Mouse (Mus musculus) midbrain, embryonic 16.5 days (tissue): ENCODE measurements around the gene Sh3pxd2a. TPM values are rescaled to one million over a fixed set of nuclear protein-coding genes. Genes with fewer than 3 reads are reported as not detected.

ENCODE experiments used
- ATAC-seq: fragments of 200-750 bp; cut with Nextera tagmentation; 2 replicates; pipeline ENCODE4 v1.8.0; 2017; ENCODE audit warnings: moderate TSS enrichment
- H3K27ac ChIP-seq: fragments of 300-500 bp; sonication (generic); 2 replicates; pipeline ENCODE4 v1.5.1; 2014; ENCODE audit warnings: mild to moderate bottlenecking, low read length, mixed read lengths
- H3K27me3 ChIP-seq: fragments of 300-500 bp; sonication (generic); 2 replicates; pipeline ENCODE4 v1.6.1; 2014; ENCODE audit warnings: low read depth, low read length, mixed read lengths; ENCODE audit not compliant: control insufficient read depth, insufficient read depth
- H3K36me3 ChIP-seq: fragments of 300-500 bp; sonication (generic); 2 replicates; pipeline ENCODE4 v1.6.1; 2014; ENCODE audit warnings: mild to moderate bottlenecking, low read length, moderate library complexity, mixed read lengths; ENCODE audit not compliant: control insufficient read depth, insufficient read depth
- H3K4me1 ChIP-seq: fragments of 300-500 bp; sonication (generic); 2 replicates; pipeline ENCODE4 v1.6.1; 2014; ENCODE audit warnings: mild to moderate bottlenecking, low read length, mixed read lengths; ENCODE audit not compliant: control insufficient read depth, insufficient read depth
- H3K4me2 ChIP-seq: fragments of 300-500 bp; sonication (generic); 2 replicates; pipeline ENCODE4 v1.6.1; 2014; ENCODE audit warnings: mild to moderate bottlenecking, low read length, mixed read lengths
- H3K4me3 ChIP-seq: fragments of 300-500 bp; sonication (generic); 2 replicates; pipeline ENCODE4 v1.5.1; 2014; ENCODE audit warnings: low read depth, mild to moderate bottlenecking, low read length, moderate library complexity, mixed read lengths
- H3K9ac ChIP-seq: fragments of 300-500 bp; sonication (generic); 2 replicates; pipeline ENCODE4 v1.6.1; 2014; ENCODE audit warnings: low read depth, low read length, mixed read lengths
- H3K9me3 ChIP-seq: fragments of 300-500 bp; sonication (generic); replicated peaks from 2 replicates; pipeline ENCODE4 v1.6.1; 2014; ENCODE audit warnings: mild to moderate bottlenecking, low read length, mixed read lengths; ENCODE audit not compliant: control insufficient read depth, poor library complexity, severe bottlenecking
- WGBS: fragments of 180-500 bp; shearing (Covaris S2); extraction: QIAGEN DNeasy Blood & Tissue Kit; methylation state at CpG from one replicate; pipeline ENCODE4 v1.1.7; 2014; 5-methylcytosine and 5-hydroxymethylcytosine counted together
- polyA plus RNA-seq: library from polyadenylated mRNA; unstranded; fragments of >200 nt; fragmentation: Nextera tagmentation; extraction: Ambion mirVana; gene quantifications from 2 replicates; pipeline ENCODE4 v1.2.1, GENCODE M21; 2015

Sh3pxd2a gene
- polyA plus RNA-seq, 1 experiment from 2014 or later: 1.5 TPM

GRCm38 (mm10) chr19:47240076-47240475, 224.1 kb downstream of the Sh3pxd2a start:
- H3K27ac ChIP-seq: no peak overlapping the region
- WGBS: 42% methylated on average over 12 of the region's 12 CpGs
- ATAC-seq: no peak

GRCm38 (mm10) chr19:47233087-47233486, 231.1 kb downstream of the Sh3pxd2a start:
- Histone ChIP-seq H3K4me2 (no peak overlapping the region), H3K27me3 (no peaks in the 10 kb centered on the region), H3K36me3 (no peaks in the 10 kb centered on the region), H3K9ac (no peak overlapping the region), H3K4me1 (peaks cover 12% of the 10 kb centered on the region), H3K9me3 (no peaks in the 10 kb centered on the region), H3K4me3 (no peak overlapping the region), H3K27ac (no peak overlapping the region)
- ATAC-seq: no peak
- 87% methylated on average over 3 of the region's 3 CpGs for WGBS

More at GRCm38 (mm10) chr19:47240076-47240475, 224.1 kb downstream of the Sh3pxd2a start:
- H3K4me3 ChIP-seq: no peak overlapping the region
- H3K4me2 ChIP-seq: no peak overlapping the region
- H3K27me3 ChIP-seq: no peaks in the 10 kb centered on the region
- H3K4me1 ChIP-seq: no peaks in the 10 kb centered on the region
- no peak overlapping the region for H3K9ac ChIP-seq
- no peaks in the 10 kb centered on the region for H3K9me3 ChIP-seq
- H3K36me3 ChIP-seq: no peaks in the 10 kb centered on the region

DNA sequence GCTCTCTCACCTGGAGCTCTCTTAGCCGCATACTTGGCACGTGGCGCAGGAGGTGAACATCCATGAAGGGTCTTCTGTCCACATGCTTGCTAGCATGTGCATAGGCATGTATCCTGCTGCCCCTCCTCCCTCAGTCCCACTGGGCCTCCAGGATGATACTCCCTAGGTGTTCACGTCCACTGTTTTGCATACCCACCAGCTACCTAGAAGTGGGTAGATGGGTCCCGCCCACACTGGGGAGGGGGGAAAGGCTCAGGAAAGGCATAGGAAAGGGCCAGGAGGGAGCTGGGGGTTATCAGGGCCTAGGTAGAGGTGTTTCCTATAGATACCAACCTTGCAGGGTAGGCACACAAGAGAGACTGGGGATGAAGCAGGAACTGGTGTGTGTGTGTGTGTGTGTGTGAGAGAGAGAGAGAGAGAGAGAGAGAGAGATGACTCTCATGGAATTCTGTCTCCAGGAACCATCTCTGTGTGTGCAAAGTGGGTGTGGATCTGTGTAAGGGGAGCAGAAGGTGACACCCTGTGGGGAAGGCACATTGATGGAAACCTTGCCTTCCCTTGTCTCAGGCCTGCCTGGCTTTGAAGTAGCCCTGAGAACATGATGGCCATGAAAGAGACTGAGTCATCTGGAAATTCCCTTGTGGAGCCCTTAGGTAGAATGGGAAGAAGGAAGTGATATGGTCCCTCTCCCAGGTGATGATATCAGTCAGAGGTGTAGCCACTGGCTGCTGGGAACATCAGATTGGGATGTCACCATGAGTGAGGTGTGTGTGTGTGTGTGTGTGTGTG, 231.9 kb downstream of the Sh3pxd2a start:
- no peak overlapping the region for H3K4me3 ChIP-seq
- H3K27me3 ChIP-seq: no peaks in the 10 kb centered on the region
- H3K9ac ChIP-seq: no peak overlapping the region
- H3K4me2 ChIP-seq: no peak overlapping the region
- H3K9me3 ChIP-seq: no peaks in the 10 kb centered on the region
- WGBS: 89% methylated on average over 5 of the region's 5 CpGs
- ATAC-seq: no peak
- no peaks in the 10 kb centered on the region for H3K36me3 ChIP-seq
- H3K4me1 ChIP-seq: peaks cover 12% of the 10 kb centered on the region
- H3K27ac ChIP-seq: no peak overlapping the region

- H3K27ac ChIP-seq: no peak overlapping the region
- H3K4me1 ChIP-seq: peaks cover 12% of the 10 kb centered on the region
- no peaks in the 10 kb centered on the region for H3K27me3 ChIP-seq
- H3K36me3 ChIP-seq: no peaks in the 10 kb centered on the region
- no peaks in the 10 kb centered on the region for H3K9me3 ChIP-seq
- 81% methylated on average over 6 of the region's 6 CpGs for WGBS
- no peak for ATAC-seq
- H3K9ac ChIP-seq: no peak overlapping the region
- no peak overlapping the region for H3K4me2 ChIP-seq
- no peak overlapping the region for H3K4me3 ChIP-seq
These were observed 232.8 kb downstream of the Sh3pxd2a start for GRCm38 (mm10) chr19:47231389-47231788.

DNA sequence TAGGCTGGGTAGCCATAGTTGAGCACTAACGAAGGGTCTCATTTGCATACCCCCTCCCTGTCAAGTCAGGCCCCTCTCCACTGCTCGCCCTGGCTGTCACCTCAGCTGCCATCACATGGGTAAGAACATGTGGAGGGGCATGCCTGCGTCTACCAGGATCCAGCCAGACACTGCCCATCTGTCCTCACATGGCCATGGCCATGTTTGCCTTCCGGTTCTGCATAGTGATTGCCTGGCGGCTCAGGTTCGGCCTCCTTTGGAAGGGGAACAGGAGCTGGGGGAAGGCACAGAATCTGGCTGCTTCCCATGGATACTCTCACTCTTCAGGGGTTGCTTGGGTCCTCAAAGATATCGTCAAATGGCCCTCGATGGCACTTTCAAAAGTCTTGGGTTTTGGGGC, 233.5 kb downstream of the Sh3pxd2a start:
- no peak for ATAC-seq
- Histone ChIP-seq H3K4me2 (no peak overlapping the region), H3K36me3 (no peaks in the 10 kb centered on the region), H3K4me1 (peaks cover 12% of the 10 kb centered on the region), H3K27me3 (no peaks in the 10 kb centered on the region), H3K27ac (no peak overlapping the region), H3K9ac (no peak overlapping the region), H3K4me3 (no peak overlapping the region), H3K9me3 (no peaks in the 10 kb centered on the region)
- WGBS: 89% methylated on average over 8 of the region's 8 CpGs

DNA sequence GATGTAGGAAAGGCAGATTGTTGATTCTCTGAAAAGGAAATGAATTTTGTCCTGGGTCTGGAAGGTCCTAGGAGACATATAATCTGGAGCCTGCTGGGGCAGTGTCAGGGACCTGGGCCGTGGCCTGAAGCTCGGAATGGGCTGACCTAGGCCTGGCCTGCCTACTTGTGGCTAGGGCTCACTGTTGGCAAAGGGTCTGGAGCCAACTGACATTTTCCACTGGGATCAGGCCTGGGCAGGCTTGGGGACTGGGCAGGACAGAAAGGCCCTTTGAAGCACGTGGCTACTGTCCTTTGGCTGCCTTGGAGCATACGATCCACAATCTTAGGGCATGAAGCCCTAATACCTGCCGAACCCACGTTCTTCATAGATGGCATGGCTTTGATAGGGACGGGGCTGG, 234.1 kb downstream of the Sh3pxd2a start:
- H3K27ac ChIP-seq: no peak overlapping the region
- H3K4me3 ChIP-seq: no peak overlapping the region
- ATAC-seq: no peak
- H3K36me3 ChIP-seq: no peaks in the 10 kb centered on the region
- H3K4me2 ChIP-seq: no peak overlapping the region
- peaks cover 12% of the 10 kb centered on the region for H3K4me1 ChIP-seq
- no peak overlapping the region for H3K9ac ChIP-seq
- H3K9me3 ChIP-seq: no peaks in the 10 kb centered on the region
- H3K27me3 ChIP-seq: no peaks in the 10 kb centered on the region
- 90% methylated on average over 7 of the region's 7 CpGs for WGBS

DNA sequence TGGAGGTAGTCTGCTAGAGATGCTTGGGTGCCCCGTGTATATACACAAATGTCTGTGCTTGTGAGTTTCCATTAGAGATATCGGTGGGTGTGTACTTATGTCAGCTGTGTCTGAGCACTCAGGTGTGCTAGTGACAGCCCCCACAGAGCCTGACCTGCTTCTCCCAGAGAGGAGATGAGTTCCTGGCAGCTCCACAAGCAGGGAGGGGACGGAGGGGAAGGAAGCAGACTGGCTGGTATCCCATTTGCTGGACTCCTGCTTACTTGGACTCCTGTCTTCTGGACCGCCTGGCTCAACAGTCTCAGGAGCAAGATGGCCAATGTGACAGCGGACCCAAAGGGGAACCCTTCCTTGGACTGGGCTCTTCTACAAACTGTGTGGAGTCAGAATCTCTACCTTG, 234.7 kb downstream of the Sh3pxd2a start:
- no peak overlapping the region for H3K4me2 ChIP-seq
- ATAC-seq: no peak

DNA sequence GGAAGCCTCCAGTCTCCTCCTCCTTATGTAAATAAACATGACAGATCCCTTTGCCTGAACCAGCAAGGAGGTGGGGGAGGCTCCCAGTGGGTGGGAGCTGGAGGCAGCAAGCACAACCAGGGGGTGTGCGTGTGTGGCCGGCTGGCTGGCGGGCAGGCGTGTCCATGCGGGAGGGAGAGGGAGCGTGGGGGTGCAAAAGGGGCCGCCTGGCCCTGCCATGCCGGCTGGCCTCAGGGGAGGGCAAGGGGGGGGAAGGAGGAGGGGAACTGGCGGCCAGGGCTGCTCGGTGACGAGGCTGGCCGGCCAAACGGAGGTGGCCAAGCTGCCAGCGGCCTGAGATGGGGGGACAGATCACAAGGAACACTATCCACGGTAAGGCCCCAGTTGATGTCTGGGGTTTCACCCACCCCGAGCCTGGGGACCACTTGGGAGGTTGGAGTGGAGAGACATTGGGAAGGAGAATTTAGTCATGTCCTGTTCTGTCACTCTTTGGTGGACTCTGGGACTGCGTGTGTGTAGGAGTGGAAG, 235.4 kb downstream of the Sh3pxd2a start:
- ATAC-seq: peak; percentile 22; the same call in 1 of the 2 replicates
- no peaks in the 10 kb centered on the region for H3K9me3 ChIP-seq
- H3K4me2 ChIP-seq: peak overlapping the region; percentile 52
- peak overlapping the region; percentile 53 for H3K9ac ChIP-seq
- 9% methylated on average over 16 of the region's 17 CpGs for WGBS
- no peak overlapping the region for H3K27ac ChIP-seq
- peaks cover 12% of the 10 kb centered on the region for H3K4me1 ChIP-seq
- no peaks in the 10 kb centered on the region for H3K36me3 ChIP-seq
- H3K4me3 ChIP-seq: peak overlapping the region; percentile 24
- no peaks in the 10 kb centered on the region for H3K27me3 ChIP-seq

More for the DNA sequence above, 234.7 kb downstream of the Sh3pxd2a start:
- no peaks in the 10 kb centered on the region for H3K36me3 ChIP-seq
- no peak overlapping the region for H3K4me3 ChIP-seq
- H3K27me3 ChIP-seq: no peaks in the 10 kb centered on the region
- no peaks in the 10 kb centered on the region for H3K9me3 ChIP-seq
- H3K9ac ChIP-seq: no peak overlapping the region
- H3K4me1 ChIP-seq: peaks cover 12% of the 10 kb centered on the region
- WGBS: 82% methylated on average over 5 of the region's 5 CpGs
- H3K27ac ChIP-seq: no peak overlapping the region

GRCm38 (mm10) chr19:47225791-47226190, 238.4 kb downstream of the Sh3pxd2a start:
- ATAC-seq: no peak
- no peak overlapping the region for H3K9ac ChIP-seq
- no peak overlapping the region for H3K27ac ChIP-seq
- no peaks in the 10 kb centered on the region for H3K27me3 ChIP-seq
- H3K9me3 ChIP-seq: no peaks in the 10 kb centered on the region
- peaks cover 16% of the 10 kb centered on the region for H3K4me1 ChIP-seq
- no peak overlapping the region for H3K4me3 ChIP-seq
- no peak overlapping the region for H3K4me2 ChIP-seq
- no peaks in the 10 kb centered on the region for H3K36me3 ChIP-seq
- 87% methylated on average over 5 of the region's 5 CpGs for WGBS
